Mouse (Mus musculus) cerebellum, adult 2 months (tissue): Measurements from ENCODE around the gene Tbc1d8.

ENCODE experiments used
- CTCF ChIP-seq: fragments of 200-500 bp; IDR thresholded peaks from 2 replicates; pipeline ENCODE4 v1.5.1; 2011; ENCODE audit warnings: low read depth, mild to moderate bottlenecking, control low read depth, low read length, moderate library complexity, borderline replicate concordance; ENCODE audit not compliant: insufficient read depth
- POLR2A ChIP-seq: fragments of 200-500 bp; IDR thresholded peaks from 2 replicates; pipeline ENCODE4 v1.6.1; 2011; ENCODE audit warnings: low read length, control low read depth, borderline replicate concordance; ENCODE audit not compliant: insufficient read depth

DNA sequence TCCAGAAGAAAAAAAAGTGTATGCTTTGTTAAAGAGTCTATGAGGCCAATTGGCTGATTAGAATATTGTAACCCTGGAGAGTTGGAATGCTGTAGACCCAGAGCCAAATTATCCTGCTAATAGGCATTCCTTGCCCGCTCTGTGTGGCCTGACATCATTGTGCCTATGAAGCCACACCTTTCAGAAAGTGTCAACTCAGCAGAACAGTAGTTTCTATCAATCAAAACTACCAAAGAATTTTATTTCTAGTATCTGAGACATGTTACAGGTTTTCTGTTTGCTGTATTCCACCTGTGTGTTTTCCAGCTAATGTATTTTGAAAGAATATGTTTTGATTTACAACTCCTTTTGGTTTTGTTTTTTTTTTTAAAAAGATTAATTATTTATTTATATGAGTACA, 33.6 kb upstream of the Tbc1d8 start:
- TF ChIP-seq POLR2A (no peak), CTCF (no peak)
